Mouse (Mus musculus) kidney, postnatal 0 days (tissue): Measurements from ENCODE around the gene Tspan4. TPM values are rescaled to one million over a fixed set of nuclear protein-coding genes. Genes with fewer than 3 reads are reported as not detected.
A peak's percentile ranks its signal among the peaks of the same experiment; 100 is the strongest.

ENCODE experiments used
- ATAC-seq: fragments of 200-750 bp; cut with Nextera tagmentation; replicated peaks from 2 replicates; pipeline ENCODE4 v1.8.0; 2017; ENCODE audit warnings: low read depth, moderate number of reproducible peaks, moderate TSS enrichment, moderate library complexity; ENCODE audit not compliant: low FRiP score
- DNase-seq: peaks from one replicate; pipeline ENCODE4 v3.0.0-alpha.2; 2016; ENCODE audit warnings: low spot score
- H3K27ac ChIP-seq: fragments of 300-500 bp; sonication (generic); 2 replicates; pipeline ENCODE4 v1.5.1; 2014; ENCODE audit warnings: mild to moderate bottlenecking
- H3K27me3 ChIP-seq: fragments of 300-500 bp; sonication (generic); 2 replicates; pipeline ENCODE4 v1.6.1; 2014; ENCODE audit warnings: low read length, mixed read lengths; ENCODE audit not compliant: insufficient read depth
- H3K36me3 ChIP-seq: fragments of 300-500 bp; sonication (generic); 2 replicates; pipeline ENCODE4 v1.6.1; 2014; ENCODE audit warnings: low read length, mixed read lengths; ENCODE audit not compliant: insufficient read depth
- H3K4me1 ChIP-seq: fragments of 300-500 bp; sonication (generic); replicated peaks from 2 replicates; pipeline ENCODE4 v1.6.1; 2014; ENCODE audit warnings: antibody characterized with exemption, low read length, mixed read lengths; ENCODE audit not compliant: insufficient read depth
- H3K4me2 ChIP-seq: fragments of 300-500 bp; sonication (generic); 2 replicates; pipeline ENCODE4 v1.6.1; 2014; ENCODE audit warnings: mild to moderate bottlenecking, low read length, moderate library complexity, mixed read lengths
- H3K4me3 ChIP-seq: fragments of 300-500 bp; sonication (generic); replicated peaks from 2 replicates; pipeline ENCODE4 v1.5.1; 2014; ENCODE audit warnings: low read depth, low read length
- H3K9ac ChIP-seq: fragments of 300-500 bp; sonication (generic); 2 replicates; pipeline ENCODE4 v1.6.1; 2014; ENCODE audit warnings: low read depth, low read length
- H3K9me3 ChIP-seq: fragments of 300-500 bp; sonication (generic); replicated peaks from 2 replicates; pipeline ENCODE4 v1.6.1; 2016; ENCODE audit warnings: low read length, inconsistent platforms, mixed read lengths
- CTCF ChIP-seq: IDR thresholded peaks from 2 replicates; pipeline ENCODE4 v1.5.1; 2016; ENCODE audit warnings: antibody characterized with exemption, low read depth, mild to moderate bottlenecking, moderate library complexity
- WGBS: fragments of 180-500 bp; shearing (Covaris S2); extraction: QIAGEN DNeasy Blood & Tissue Kit; methylation state at CpG from one replicate; pipeline ENCODE4 v1.1.7; 2014; 5-methylcytosine and 5-hydroxymethylcytosine counted together
- polyA plus RNA-seq: library from polyadenylated mRNA; unstranded; fragments of >200 nt; fragmentation: Nextera tagmentation; extraction: Ambion mirVana; gene quantifications from 2 replicates; pipeline ENCODE4 v1.2.1, GENCODE M21; 2015

The Tspan4 gene
- polyA plus RNA-seq, 1 experiment from 2014 or later = 115 TPM

GRCm38 (mm10) chr7:141502556-141502905 is 27.5 kb downstream of the Tspan4 start:
- no peaks in the 10 kb centered on the region for H3K9me3 ChIP-seq
- WGBS = 89% methylated on average over 5 of the region's 5 CpGs
- H3K27me3 ChIP-seq = no peaks in the 10 kb centered on the region
- no peak overlapping the region for H3K27ac ChIP-seq
- TF ChIP-seq CTCF = no peak
- no peak overlapping the region for H3K9ac ChIP-seq
- no peak overlapping the region for H3K4me3 ChIP-seq
- DNase-seq (no peak), ATAC-seq (no peak)
- H3K4me1 ChIP-seq = no peaks in the 10 kb centered on the region
- no peak overlapping the region for H3K4me2 ChIP-seq
- no peaks in the 10 kb centered on the region for H3K36me3 ChIP-seq

- Histone ChIP-seq H3K27ac (no peak overlapping the region), H3K9me3 (no peaks in the 10 kb centered on the region), H3K4me2 (no peak overlapping the region), H3K9ac (no peak overlapping the region), H3K27me3 (no peaks in the 10 kb centered on the region), H3K36me3 (peaks cover 4% of the 10 kb centered on the region; the same call in 1 of the 2 replicates), H3K4me3 (no peak overlapping the region), H3K4me1 (no peaks in the 10 kb centered on the region)
- no peak for ATAC-seq
- WGBS = 80% methylated on average over 2 of the region's 2 CpGs
- no peak for TF ChIP-seq CTCF
- DNase-seq = no peak
Observed at GRCm38 (mm10) chr7:141506278-141506677, 31.2 kb downstream of the Tspan4 start.

GRCm38 (mm10) chr7:141508160-141508559 is 33.1 kb downstream of the Tspan4 start:
- Histone ChIP-seq H3K9me3 (no peaks in the 10 kb centered on the region), H3K9ac (0 out of 2 replicates have a peak overlapping the region, but pooled peaks have one; percentile 1), H3K4me3 (no peak overlapping the region), H3K27ac (no peak overlapping the region), H3K36me3 (peaks cover 4% of the 10 kb centered on the region; the same call in 1 of the 2 replicates), H3K27me3 (no peaks in the 10 kb centered on the region), H3K4me2 (no peak overlapping the region), H3K4me1 (no peaks in the 10 kb centered on the region)
- no peak for ATAC-seq
- no peak for DNase-seq
- no peak for TF ChIP-seq CTCF

- Histone ChIP-seq H3K27me3 (no peaks in the 10 kb centered on the region), H3K36me3 (peaks cover 6% of the 10 kb centered on the region; the same call in 1 of the 2 replicates), H3K9me3 (no peaks in the 10 kb centered on the region), H3K4me1 (no peaks in the 10 kb centered on the region), H3K4me2 (no peak overlapping the region), H3K9ac (no peak overlapping the region), H3K27ac (no peak overlapping the region), H3K4me3 (no peak overlapping the region)
- no peak for TF ChIP-seq CTCF
- no peak for ATAC-seq
- DNase-seq = no peak
- WGBS = 93% methylated on average over 5 of the region's 5 CpGs
Observed at GRCm38 (mm10) chr7:141510196-141510595, 35.2 kb downstream of the Tspan4 start.

- TF ChIP-seq CTCF = no peak
- H3K4me1 ChIP-seq = no peaks in the 10 kb centered on the region
- DNase-seq (no peak), ATAC-seq (no peak)
- H3K36me3 ChIP-seq = peaks cover 10% of the 10 kb centered on the region; the same call in 1 of the 2 replicates
- no peak overlapping the region for H3K4me3 ChIP-seq
- no peak overlapping the region for H3K9ac ChIP-seq
- no peak overlapping the region for H3K4me2 ChIP-seq
- no peak overlapping the region for H3K27ac ChIP-seq
- WGBS = 77% methylated on average over 8 of the region's 8 CpGs
- no peaks in the 10 kb centered on the region for H3K9me3 ChIP-seq
- no peaks in the 10 kb centered on the region for H3K27me3 ChIP-seq
Observed at GRCm38 (mm10) chr7:141510681-141511191, 35.7 kb downstream of the Tspan4 start.

GRCm38 (mm10) chr7:141517638-141518037 is 42.6 kb downstream of the Tspan4 start:
- whole genome bisulfite sequencing = 88% methylated on average over 4 of the region's 4 CpGs
- H3K4me1 ChIP-seq = no peaks in the 10 kb centered on the region
- no peak for TF ChIP-seq CTCF

GRCm38 (mm10) chr7:141518296-141518695 is 43.3 kb downstream of the Tspan4 start:
- Histone ChIP-seq H3K4me2 (no peak overlapping the region), H3K36me3 (peaks cover 9% of the 10 kb centered on the region; the same call in 1 of the 2 replicates), H3K27ac (no peak overlapping the region), H3K9me3 (no peaks in the 10 kb centered on the region), H3K4me1 (no peaks in the 10 kb centered on the region), H3K27me3 (no peaks in the 10 kb centered on the region), H3K9ac (no peak overlapping the region), H3K4me3 (no peak overlapping the region)
- no peak for TF ChIP-seq CTCF
- WGBS = 91% methylated on average over 5 of the region's 5 CpGs
- DNase-seq = no peak
- ATAC-seq = no peak

More at GRCm38 (mm10) chr7:141517638-141518037, 42.6 kb downstream of the Tspan4 start:
- Histone ChIP-seq H3K9me3 (no peaks in the 10 kb centered on the region), H3K36me3 (peaks cover 9% of the 10 kb centered on the region; the same call in 1 of the 2 replicates), H3K4me2 (no peak overlapping the region), H3K9ac (no peak overlapping the region), H3K27me3 (no peaks in the 10 kb centered on the region), H3K27ac (no peak overlapping the region), H3K4me3 (no peak overlapping the region)
- ATAC-seq (no peak), DNase-seq (no peak)
